Mouse (Mus musculus): ENCODE measurements around the gene Cks1b. TPM values are rescaled to one million over a fixed set of nuclear protein-coding genes. Genes with fewer than 3 reads are reported as not detected.
A peak's percentile ranks its signal among the peaks of the same experiment; 100 is the strongest.

Gene Cks1b
- total and polyA plus RNA-seq, 2 experiments from 2014 or later, result 43.6 to 103 TPM

- H3K27ac ChIP-seq, result 0 out of 2 replicates have a peak overlapping the region, but pooled peaks have one; percentile 33
- no peaks in the 10 kb centered on the region for H3K27me3 ChIP-seq (ENCODE audit: insufficient read depth, low read length)
- 61% methylated on average over 2 of the region's 2 CpGs for WGBS
- no peak overlapping the region for H3K4me3 ChIP-seq (ENCODE audit: low read length)
- TF ChIP-seq CTCF (IDR thresholded peaks at IDR 0.05; ENCODE audit: low read depth), result no peak
- no peak for DNase-seq (ENCODE audit: low spot score)
- no peak overlapping the region for H3K9ac ChIP-seq (replicated peaks; ENCODE audit: low read length)
- peaks cover 14% of the 10 kb centered on the region for H3K4me1 ChIP-seq (ENCODE audit: insufficient read depth, low read length)
- peak overlapping the region; percentile 65; the same call in 1 of the 2 replicates for H3K4me2 ChIP-seq (ENCODE audit: low read depth, low read length)
- H3K9me3 ChIP-seq (ENCODE audit: low read length), result no peaks in the 10 kb centered on the region
- H3K36me3 ChIP-seq (ENCODE audit: insufficient read depth, low read length), result no peaks in the 10 kb centered on the region
- no peak for ATAC-seq
These were observed 2.2 kb upstream of the Cks1b start for GRCm38 (mm10) chr3:89420421-89420820.

- peak overlapping the region; percentile 85 for H3K27ac ChIP-seq
- peak overlapping the region; percentile 99 for H3K4me2 ChIP-seq (ENCODE audit: low read depth, low read length)
- TF ChIP-seq CTCF (IDR thresholded peaks at IDR 0.05; ENCODE audit: low read depth), result no peak
- H3K9ac ChIP-seq (replicated peaks; ENCODE audit: low read length), result peak overlapping the region; percentile 55; the same call in 1 of the 2 replicates
- 38% methylated on average over 3 of the region's 3 CpGs for WGBS
- H3K4me1 ChIP-seq (ENCODE audit: insufficient read depth, low read length), result peaks cover 14% of the 10 kb centered on the region
- peak overlapping the region; percentile 70; the same call in 1 of the 2 replicates for H3K4me3 ChIP-seq (ENCODE audit: low read length)
- no peaks in the 10 kb centered on the region for H3K27me3 ChIP-seq (ENCODE audit: insufficient read depth, low read length)
- no peaks in the 10 kb centered on the region for H3K9me3 ChIP-seq (ENCODE audit: low read length)
- DNase-seq (ENCODE audit: low spot score) (no peak), ATAC-seq (no peak)
- H3K36me3 ChIP-seq (ENCODE audit: insufficient read depth, low read length), result peaks cover under 1% of the 10 kb centered on the region; the same call in 1 of the 2 replicates
These were observed 1.8 kb upstream of the Cks1b start for GRCm38 (mm10) chr3:89419981-89420380.

GRCm38 (mm10) chr3:89419571-89419970 lies 1.4 kb upstream of the Cks1b start:
- Histone ChIP-seq H3K9ac (replicated peaks; ENCODE audit: low read length) (peak overlapping the region; percentile 55), H3K36me3 (ENCODE audit: insufficient read depth, low read length) (peaks cover 5% of the 10 kb centered on the region), H3K9me3 (ENCODE audit: low read length) (no peaks in the 10 kb centered on the region), H3K4me3 (ENCODE audit: low read length) (peak overlapping the region; percentile 70), H3K27me3 (ENCODE audit: insufficient read depth, low read length) (no peaks in the 10 kb centered on the region), H3K27ac (peak overlapping the region; percentile 85), H3K4me1 (ENCODE audit: insufficient read depth, low read length) (peaks cover 14% of the 10 kb centered on the region), H3K4me2 (ENCODE audit: low read depth, low read length) (peak overlapping the region; percentile 99)
- DNase-seq (ENCODE audit: low spot score), result no peak
- WGBS, result 4% methylated on average over 9 of the region's 9 CpGs
- TF ChIP-seq CTCF (IDR thresholded peaks at IDR 0.05; ENCODE audit: low read depth), result no peak
- ATAC-seq, result no peak

- ATAC-seq (no peak), DNase-seq (ENCODE audit: low spot score) (peak; percentile 73)
- 1% methylated on average over 16 of the region's 16 CpGs for WGBS
- Histone ChIP-seq H3K27ac (peak overlapping the region; percentile 85), H3K4me1 (ENCODE audit: insufficient read depth, low read length) (peaks cover 14% of the 10 kb centered on the region), H3K9me3 (ENCODE audit: low read length) (no peaks in the 10 kb centered on the region), H3K27me3 (ENCODE audit: insufficient read depth, low read length) (no peaks in the 10 kb centered on the region), H3K9ac (replicated peaks; ENCODE audit: low read length) (peak overlapping the region; percentile 55), H3K36me3 (ENCODE audit: insufficient read depth, low read length) (peaks cover 11% of the 10 kb centered on the region), H3K4me3 (ENCODE audit: low read length) (peak overlapping the region; percentile 70), H3K4me2 (ENCODE audit: low read depth, low read length) (peak overlapping the region; percentile 99)
- no peak for TF ChIP-seq CTCF (IDR thresholded peaks at IDR 0.05; ENCODE audit: low read depth)
These were observed 673 bp upstream of the Cks1b start for GRCm38 (mm10) chr3:89418861-89419250.

- no peak for TF ChIP-seq CTCF (IDR thresholded peaks at IDR 0.05; ENCODE audit: low read depth)
- Histone ChIP-seq H3K4me2 (ENCODE audit: low read depth, low read length) (peak overlapping the region; percentile 99), H3K27me3 (ENCODE audit: insufficient read depth, low read length) (no peaks in the 10 kb centered on the region), H3K4me3 (ENCODE audit: low read length) (peak overlapping the region; percentile 70), H3K4me1 (ENCODE audit: insufficient read depth, low read length) (peaks cover 14% of the 10 kb centered on the region), H3K9me3 (ENCODE audit: low read length) (no peaks in the 10 kb centered on the region), H3K36me3 (ENCODE audit: insufficient read depth, low read length) (peaks cover 11% of the 10 kb centered on the region), H3K9ac (replicated peaks; ENCODE audit: low read length) (peak overlapping the region; percentile 40), H3K27ac (no peak overlapping the region)
- WGBS, result under 1% methylated on average over 20 of the region's 20 CpGs
- DNase-seq (ENCODE audit: low spot score) (peak; percentile 83), ATAC-seq (peak; percentile 59)
These were observed 378 bp downstream of the Cks1b start for GRCm38 (mm10) chr3:89417840-89418169.

GRCm38 (mm10) chr3:89417131-89417530 lies 1.1 kb downstream of the Cks1b start:
- Histone ChIP-seq H3K27me3 (ENCODE audit: insufficient read depth, low read length) (no peaks in the 10 kb centered on the region), H3K4me3 (ENCODE audit: low read length) (peak overlapping the region; percentile 70), H3K4me2 (ENCODE audit: low read depth, low read length) (peak overlapping the region; percentile 99), H3K4me1 (ENCODE audit: insufficient read depth, low read length) (peaks cover 14% of the 10 kb centered on the region), H3K9ac (replicated peaks; ENCODE audit: low read length) (peak overlapping the region; percentile 40), H3K27ac (no peak overlapping the region), H3K9me3 (ENCODE audit: low read length) (no peaks in the 10 kb centered on the region), H3K36me3 (ENCODE audit: insufficient read depth, low read length) (peaks cover 11% of the 10 kb centered on the region)
- ATAC-seq (no peak), DNase-seq (ENCODE audit: low spot score) (no peak)
- 25% methylated on average over 2 of the region's 2 CpGs for WGBS
- no peak for TF ChIP-seq CTCF (IDR thresholded peaks at IDR 0.05; ENCODE audit: low read depth)

- no peak overlapping the region for H3K4me3 ChIP-seq (ENCODE audit: low read length)
- DNase-seq (ENCODE audit: low spot score) (no peak), ATAC-seq (no peak)
- H3K9me3 ChIP-seq (ENCODE audit: low read length), result no peaks in the 10 kb centered on the region
- no peak overlapping the region for H3K27ac ChIP-seq
- WGBS, result 96% methylated on average over 8 of the region's 8 CpGs
- H3K4me1 ChIP-seq (ENCODE audit: insufficient read depth, low read length), result peaks cover 7% of the 10 kb centered on the region; the same call in 1 of the 2 replicates
- no peaks in the 10 kb centered on the region for H3K27me3 ChIP-seq (ENCODE audit: insufficient read depth, low read length)
- no peak overlapping the region for H3K9ac ChIP-seq (replicated peaks; ENCODE audit: low read length)
- no peak for TF ChIP-seq CTCF (IDR thresholded peaks at IDR 0.05; ENCODE audit: low read depth)
- no peak overlapping the region for H3K4me2 ChIP-seq (ENCODE audit: low read depth, low read length)
- peaks cover 11% of the 10 kb centered on the region for H3K36me3 ChIP-seq (ENCODE audit: insufficient read depth, low read length)
These were observed 2.0 kb downstream of the Cks1b start for GRCm38 (mm10) chr3:89416158-89416557.
